Mouse (Mus musculus): Measurements from ENCODE around the gene Itk. TPM values are rescaled to one million over a fixed set of nuclear protein-coding genes. Genes with fewer than 3 reads are reported as not detected.

Itk gene
- polyA plus RNA-seq, 1 experiment = not detected

DNA sequence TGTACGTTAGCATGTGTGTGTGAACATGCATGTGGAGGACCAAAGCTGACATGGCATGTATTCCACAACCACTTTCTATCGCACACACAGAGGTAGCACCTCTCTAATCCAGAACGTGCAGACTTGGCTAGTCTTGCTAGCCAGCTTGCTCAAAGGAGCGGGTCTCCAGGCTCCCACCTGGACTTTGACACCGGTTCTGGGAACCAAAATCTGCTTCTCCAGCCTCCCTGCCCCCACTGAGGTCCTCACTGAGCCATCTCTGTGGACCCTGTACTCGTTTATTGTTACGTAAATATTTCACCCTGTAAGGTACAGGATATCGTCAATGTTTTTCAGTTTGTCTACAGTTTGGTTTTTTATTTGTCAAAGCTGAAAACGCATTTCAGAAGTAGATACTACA lies 86.8 kb downstream of the Itk start:
- peaks cover 12% of the 10 kb centered on the region for H3K4me1 ChIP-seq (ENCODE audit: control insufficient read depth, insufficient read depth, low read length)
- TF ChIP-seq POLR2A (IDR thresholded peaks at IDR 0.05; ENCODE audit: borderline replicate concordance, low read depth, low read length) (no peak), CTCF (IDR thresholded peaks at IDR 0.05; ENCODE audit: low read depth, low read length) (no peak)

DNA sequence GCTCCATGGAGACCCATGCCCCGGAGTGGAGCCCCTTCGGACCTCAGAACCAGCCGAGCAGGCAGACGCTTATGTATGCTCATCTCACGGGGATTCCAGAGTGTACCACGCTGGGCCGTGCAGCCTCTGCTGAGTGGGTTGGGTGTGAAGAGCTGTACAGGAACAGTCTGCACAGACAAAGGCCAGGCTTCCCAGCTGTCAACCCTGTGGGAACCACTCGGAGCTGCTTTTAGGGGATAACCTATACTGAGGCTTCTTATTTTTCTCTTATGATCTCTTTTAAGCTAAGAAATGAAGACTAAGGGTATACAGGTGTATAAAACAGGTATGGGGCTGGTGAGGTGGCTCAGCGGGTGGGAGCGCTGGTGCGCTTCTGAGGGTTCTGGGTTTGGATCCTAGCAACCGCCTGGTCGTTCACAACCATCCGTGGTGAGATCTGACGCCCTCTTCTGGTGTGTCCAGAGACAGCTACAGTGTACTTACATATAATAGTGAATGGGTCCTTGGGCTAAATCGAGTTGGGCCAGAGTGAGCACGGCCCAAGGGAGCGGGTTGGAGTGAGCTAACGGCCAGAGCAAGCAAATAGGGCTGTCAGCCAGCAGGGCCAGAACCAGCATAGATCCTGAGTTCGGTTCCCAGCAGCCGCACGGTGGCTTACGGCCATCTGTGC lies 87.6 kb downstream of the Itk start:
- peaks cover 12% of the 10 kb centered on the region for H3K4me1 ChIP-seq (ENCODE audit: control insufficient read depth, insufficient read depth, low read length)
- no peak for TF ChIP-seq POLR2A (IDR thresholded peaks at IDR 0.05; ENCODE audit: borderline replicate concordance, low read depth, low read length)
- no peak for TF ChIP-seq CTCF (IDR thresholded peaks at IDR 0.05; ENCODE audit: low read depth, low read length)
- H3K27ac ChIP-seq (ENCODE audit: insufficient read depth, low read depth, low read length) = no peak overlapping the region
- H3K4me3 ChIP-seq (ENCODE audit: insufficient read depth, low read length) = no peak overlapping the region

More for the DNA sequence above, 86.8 kb downstream of the Itk start:
- Histone ChIP-seq H3K27ac (ENCODE audit: insufficient read depth, low read depth, low read length) (no peak overlapping the region), H3K4me3 (ENCODE audit: insufficient read depth, low read length) (no peak overlapping the region)

DNA sequence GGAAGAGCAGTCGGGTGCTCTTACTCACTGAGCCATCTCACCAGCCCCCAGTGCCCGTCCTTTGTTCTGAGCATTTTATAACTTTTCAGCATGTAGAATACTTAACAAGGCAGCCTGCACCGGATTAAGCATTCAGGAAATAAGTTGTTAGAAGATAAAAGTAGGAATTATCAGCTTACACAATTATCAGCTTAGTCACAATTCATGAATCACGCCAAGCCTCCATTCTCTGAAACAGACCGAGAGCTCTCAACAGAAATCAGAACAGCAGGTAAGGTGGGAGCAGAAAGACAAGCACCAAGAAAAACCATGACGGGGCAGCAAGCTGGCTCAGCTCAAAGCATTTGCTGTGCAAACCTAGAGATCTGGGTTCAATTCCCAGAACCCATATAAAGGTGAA lies 89.4 kb downstream of the Itk start:
- no peak overlapping the region for H3K27ac ChIP-seq (ENCODE audit: insufficient read depth, low read depth, low read length)
- H3K4me3 ChIP-seq (ENCODE audit: insufficient read depth, low read length) = no peak overlapping the region
- no peak for TF ChIP-seq CTCF (IDR thresholded peaks at IDR 0.05; ENCODE audit: low read depth, low read length)
- no peak for TF ChIP-seq POLR2A (IDR thresholded peaks at IDR 0.05; ENCODE audit: borderline replicate concordance, low read depth, low read length)
- H3K4me1 ChIP-seq (ENCODE audit: control insufficient read depth, insufficient read depth, low read length) = peaks cover 7% of the 10 kb centered on the region

DNA sequence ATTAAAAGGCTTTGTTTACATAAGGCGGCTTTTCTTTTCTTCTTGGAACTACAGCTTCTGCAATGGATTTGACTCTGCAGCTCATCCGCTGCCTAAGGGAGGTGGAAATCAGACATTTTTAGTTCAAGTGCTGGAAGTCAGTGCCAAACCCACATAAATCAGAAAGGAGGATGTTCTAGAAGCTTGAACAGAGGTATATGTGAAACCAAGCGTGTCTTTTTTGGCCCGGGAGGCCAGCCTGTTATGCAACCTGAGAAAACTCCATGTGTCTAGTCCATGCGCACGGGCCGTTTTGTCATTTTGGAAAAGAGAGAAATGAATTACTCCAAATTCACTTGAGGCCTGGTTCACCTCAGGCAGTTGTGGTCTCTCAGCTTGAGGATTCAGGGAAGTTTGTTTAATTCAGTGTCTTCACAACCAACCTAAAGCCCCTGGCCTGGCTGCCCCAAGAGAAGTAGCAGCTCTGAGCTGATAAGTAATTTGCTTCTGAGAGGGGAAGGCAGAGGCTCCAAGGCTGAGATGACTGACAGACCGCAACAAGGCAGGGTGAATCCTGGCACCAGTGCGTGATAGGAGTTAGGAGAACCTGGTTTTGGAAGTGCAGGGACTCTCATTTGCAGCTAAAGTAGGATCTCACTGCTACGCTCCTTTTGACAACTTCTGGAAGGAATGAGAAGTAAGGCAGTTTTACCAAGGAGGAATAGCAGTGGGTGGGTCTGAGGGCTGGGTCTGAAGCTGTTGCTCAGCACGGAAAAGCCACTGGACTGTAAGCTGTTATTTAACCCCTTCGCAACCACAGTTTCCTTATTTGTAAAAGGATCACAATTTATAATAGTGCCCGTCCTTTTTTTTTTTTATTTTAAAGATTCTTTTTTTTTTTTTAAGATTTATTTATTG lies 90.2 kb downstream of the Itk start:
- Histone ChIP-seq H3K27ac (ENCODE audit: insufficient read depth, low read depth, low read length) (no peak overlapping the region), H3K4me1 (ENCODE audit: control insufficient read depth, insufficient read depth, low read length) (peaks cover 7% of the 10 kb centered on the region), H3K4me3 (ENCODE audit: insufficient read depth, low read length) (no peak overlapping the region)
- TF ChIP-seq CTCF (IDR thresholded peaks at IDR 0.05; ENCODE audit: low read depth, low read length) = no peak
- no peak for TF ChIP-seq POLR2A (IDR thresholded peaks at IDR 0.05; ENCODE audit: borderline replicate concordance, low read depth, low read length)

DNA sequence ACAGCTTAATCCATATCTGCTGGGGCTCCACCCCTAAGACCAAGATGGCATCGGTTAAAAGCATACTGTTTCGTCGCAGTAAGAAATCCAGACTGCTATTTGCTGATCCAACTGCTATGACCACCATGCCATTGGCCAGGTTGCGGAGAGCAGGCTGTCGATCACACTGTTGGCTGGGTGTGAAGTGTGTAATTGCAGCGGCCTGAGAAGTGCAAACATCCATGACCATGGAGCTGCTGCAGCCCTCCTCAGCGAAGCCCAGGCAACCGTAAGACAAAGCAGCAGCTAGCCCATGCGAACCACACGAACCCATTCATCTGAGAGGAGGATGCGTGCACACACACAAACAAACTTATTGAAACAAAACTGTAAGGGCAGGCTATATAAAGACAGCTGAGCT lies 94.9 kb downstream of the Itk start:
- H3K4me3 ChIP-seq (ENCODE audit: insufficient read depth, low read length) = no peak overlapping the region
- peaks cover 4% of the 10 kb centered on the region; the same call in 1 of the 2 replicates for H3K4me1 ChIP-seq (ENCODE audit: control insufficient read depth, insufficient read depth, low read length)
- TF ChIP-seq CTCF (IDR thresholded peaks at IDR 0.05; ENCODE audit: low read depth, low read length) (no peak), POLR2A (IDR thresholded peaks at IDR 0.05; ENCODE audit: borderline replicate concordance, low read depth, low read length) (no peak)
- H3K27ac ChIP-seq (ENCODE audit: insufficient read depth, low read depth, low read length) = no peak overlapping the region

DNA sequence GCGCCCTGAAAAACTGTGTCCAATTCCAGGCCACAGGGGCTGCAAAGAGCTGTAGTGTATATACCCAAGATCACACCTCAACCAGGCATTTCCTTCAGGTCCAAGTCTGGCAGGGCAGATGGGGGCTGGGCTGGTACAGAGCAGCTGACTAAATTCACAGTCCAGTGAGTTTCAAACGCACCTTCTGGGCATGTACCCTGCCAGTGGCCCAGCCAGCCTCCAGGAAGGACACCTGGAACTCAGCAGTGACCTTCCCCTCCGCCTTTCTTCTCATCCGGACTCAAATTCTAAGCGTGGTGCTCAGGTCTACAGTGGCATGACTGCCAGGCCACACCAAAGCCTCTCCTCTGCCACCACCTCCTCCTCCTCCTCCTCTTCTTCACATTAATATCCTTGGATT lies 95.8 kb downstream of the Itk start:
- TF ChIP-seq CTCF (IDR thresholded peaks at IDR 0.05; ENCODE audit: low read depth, low read length) (no peak), POLR2A (IDR thresholded peaks at IDR 0.05; ENCODE audit: borderline replicate concordance, low read depth, low read length) (no peak)
- no peak overlapping the region for H3K4me3 ChIP-seq (ENCODE audit: insufficient read depth, low read length)
- H3K4me1 ChIP-seq (ENCODE audit: control insufficient read depth, insufficient read depth, low read length) = no peaks in the 10 kb centered on the region
- H3K27ac ChIP-seq (ENCODE audit: insufficient read depth, low read depth, low read length) = no peak overlapping the region

DNA sequence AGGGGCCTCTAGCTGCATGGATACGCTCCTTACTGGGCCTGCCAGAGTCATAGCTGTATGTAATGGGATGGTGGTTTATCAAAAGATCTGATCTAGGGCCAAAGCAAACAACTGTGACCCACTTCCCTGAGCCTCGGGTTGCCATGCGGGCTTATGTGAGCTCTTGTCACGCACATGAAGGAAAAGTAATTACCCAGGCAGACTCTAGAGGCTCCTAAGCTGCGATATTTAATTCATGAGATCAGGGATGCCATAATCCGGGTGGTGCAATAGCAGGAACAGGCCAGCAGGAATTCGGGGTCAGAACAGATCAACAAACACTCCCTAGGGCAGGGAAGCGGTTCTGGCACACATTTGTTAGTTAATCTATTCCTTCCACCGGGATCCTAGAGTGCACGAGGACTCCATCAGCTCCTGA lies 98.3 kb downstream of the Itk start:
- TF ChIP-seq CTCF (IDR thresholded peaks at IDR 0.05; ENCODE audit: low read depth, low read length) (no peak), POLR2A (IDR thresholded peaks at IDR 0.05; ENCODE audit: borderline replicate concordance, low read depth, low read length) (no peak)
- H3K4me3 ChIP-seq (ENCODE audit: insufficient read depth, low read length) = no peak overlapping the region
- peaks cover 8% of the 10 kb centered on the region for H3K4me1 ChIP-seq (ENCODE audit: control insufficient read depth, insufficient read depth, low read length)
- H3K27ac ChIP-seq (ENCODE audit: insufficient read depth, low read depth, low read length) = no peak overlapping the region

DNA sequence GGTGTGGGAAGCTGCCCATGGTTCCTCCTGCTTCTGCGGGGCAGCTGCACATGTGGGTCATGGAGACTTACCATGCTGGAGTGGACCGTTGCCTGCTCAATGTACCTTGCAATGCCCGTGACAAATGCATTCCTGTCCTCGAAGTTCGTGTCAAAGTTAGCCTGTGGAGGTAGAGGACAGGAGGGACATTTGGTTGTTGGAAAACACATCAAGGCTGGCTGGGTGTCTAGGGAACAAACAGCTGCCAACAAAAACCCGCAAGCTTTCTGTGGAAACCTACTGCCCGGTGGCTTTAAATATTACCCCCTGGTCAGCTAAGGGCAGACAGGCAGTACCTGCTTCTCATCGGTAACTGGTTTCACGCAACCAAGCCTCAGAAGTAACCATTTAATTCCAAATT lies 99.8 kb downstream of the Itk start:
- H3K4me3 ChIP-seq (ENCODE audit: insufficient read depth, low read length) = no peak overlapping the region
- H3K4me1 ChIP-seq (ENCODE audit: control insufficient read depth, insufficient read depth, low read length) = peaks cover 10% of the 10 kb centered on the region
- TF ChIP-seq CTCF (IDR thresholded peaks at IDR 0.05; ENCODE audit: low read depth, low read length) (no peak), POLR2A (IDR thresholded peaks at IDR 0.05; ENCODE audit: borderline replicate concordance, low read depth, low read length) (no peak)
- no peak overlapping the region for H3K27ac ChIP-seq (ENCODE audit: insufficient read depth, low read depth, low read length)

DNA sequence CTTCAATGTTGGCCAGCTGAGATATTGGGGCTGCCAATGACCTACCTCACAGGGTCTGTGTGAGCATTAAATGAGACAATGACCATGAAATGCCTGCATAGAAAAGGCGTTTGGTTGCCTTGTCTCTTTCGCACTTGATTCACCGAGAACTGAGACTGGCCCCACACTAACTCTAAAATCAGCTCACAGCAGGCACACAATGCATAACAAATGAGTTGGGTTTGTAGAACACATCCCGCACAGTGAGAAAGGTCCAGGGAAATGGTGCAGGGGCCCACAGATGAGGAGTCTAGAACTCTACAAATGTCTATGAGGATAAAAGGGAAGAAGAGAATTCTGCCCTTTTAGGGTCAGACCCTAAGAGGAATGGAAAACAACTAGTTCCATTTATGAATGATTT lies 100.3 kb downstream of the Itk start:
- Histone ChIP-seq H3K27ac (ENCODE audit: insufficient read depth, low read depth, low read length) (no peak overlapping the region), H3K4me1 (ENCODE audit: control insufficient read depth, insufficient read depth, low read length) (peaks cover 10% of the 10 kb centered on the region)

DNA sequence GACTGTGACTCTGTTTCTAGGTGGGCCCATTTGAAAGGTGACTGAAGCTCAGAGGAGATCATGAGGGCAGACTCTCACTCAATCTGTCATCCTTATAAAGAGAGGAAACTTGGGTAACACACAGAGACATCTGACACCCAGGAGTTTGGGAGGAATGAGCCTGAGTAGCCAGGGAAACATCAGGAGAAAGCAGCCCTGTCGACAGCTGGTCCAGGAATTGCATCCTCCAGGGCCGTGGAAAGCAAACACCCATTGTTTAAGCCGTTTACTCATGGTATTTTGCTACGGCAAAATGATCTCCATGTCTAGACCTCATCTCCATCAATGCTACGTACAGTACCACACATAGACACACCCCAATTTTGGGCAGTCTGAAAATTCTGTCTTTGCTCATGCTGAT lies 101.2 kb downstream of the Itk start:
- Histone ChIP-seq H3K27ac (ENCODE audit: insufficient read depth, low read depth, low read length) (no peak overlapping the region), H3K4me1 (ENCODE audit: control insufficient read depth, insufficient read depth, low read length) (peaks cover 14% of the 10 kb centered on the region), H3K4me3 (ENCODE audit: insufficient read depth, low read length) (no peak overlapping the region)
- TF ChIP-seq CTCF (IDR thresholded peaks at IDR 0.05; ENCODE audit: low read depth, low read length) (no peak), POLR2A (IDR thresholded peaks at IDR 0.05; ENCODE audit: borderline replicate concordance, low read depth, low read length) (no peak)

More for the DNA sequence above, 100.3 kb downstream of the Itk start:
- H3K4me3 ChIP-seq (ENCODE audit: insufficient read depth, low read length) = no peak overlapping the region
- TF ChIP-seq POLR2A (IDR thresholded peaks at IDR 0.05; ENCODE audit: borderline replicate concordance, low read depth, low read length) (no peak), CTCF (IDR thresholded peaks at IDR 0.05; ENCODE audit: low read depth, low read length) (no peak)

Measured in bone marrow macrophage, adult 2 months (primary cell).